Mouse (Mus musculus) thymus, postnatal 36 days (tissue): ENCODE data around the gene Epha1.

ENCODE experiments used
- DNase-seq, 2 experiments: peaks; one replicate each; pipeline ENCODE4 v3.0.0; 2022; ENCODE audit warnings: mixed read lengths in 2 of 2

Epha1 gene

DNA sequence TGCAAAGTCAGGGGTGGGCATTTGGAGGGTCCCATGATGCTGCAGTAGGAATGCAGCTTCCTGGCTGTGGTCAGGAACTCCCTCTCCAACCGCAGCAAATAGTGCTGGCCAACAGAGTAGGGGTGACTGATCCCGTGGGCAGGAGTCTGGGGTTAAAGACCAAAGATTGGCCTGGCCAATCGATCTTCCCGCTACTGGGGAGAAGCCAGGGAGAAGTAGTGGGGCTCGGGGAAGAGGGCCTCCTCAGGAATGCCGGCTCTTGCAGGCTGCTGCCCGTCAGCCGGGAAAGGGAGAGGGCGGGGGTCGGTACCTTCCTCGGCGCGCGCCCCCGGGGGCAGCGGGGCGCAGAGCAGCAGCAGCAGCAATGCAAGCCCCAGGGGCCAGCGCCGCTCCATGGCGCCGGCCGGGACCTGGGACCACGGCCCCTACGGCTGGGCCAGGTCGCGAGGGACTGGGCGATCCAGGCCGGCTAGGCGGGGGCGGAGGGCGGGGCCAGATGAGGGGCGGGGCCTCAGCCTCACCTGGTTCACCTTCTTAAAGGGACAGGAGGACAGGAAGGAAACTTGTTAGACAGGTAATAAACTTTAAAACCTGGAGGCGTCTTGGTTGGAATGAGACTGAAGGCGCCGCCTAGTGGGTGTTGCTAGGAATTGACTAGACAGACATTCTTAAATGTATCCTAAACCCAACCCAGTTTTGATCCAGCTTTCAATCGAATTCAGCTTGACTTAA lies at the start of gene Epha1:
Epha1 (minus strand) TSS at position 453 of the 732 bp plus-strand sequence.
- peak; percentile 67 to 71 for DNase-seq

GRCm38 (mm10) chr6:42421439-42421838 lies 48.4 kb upstream of the Epha1 start:
- no peak for DNase-seq

DNA sequence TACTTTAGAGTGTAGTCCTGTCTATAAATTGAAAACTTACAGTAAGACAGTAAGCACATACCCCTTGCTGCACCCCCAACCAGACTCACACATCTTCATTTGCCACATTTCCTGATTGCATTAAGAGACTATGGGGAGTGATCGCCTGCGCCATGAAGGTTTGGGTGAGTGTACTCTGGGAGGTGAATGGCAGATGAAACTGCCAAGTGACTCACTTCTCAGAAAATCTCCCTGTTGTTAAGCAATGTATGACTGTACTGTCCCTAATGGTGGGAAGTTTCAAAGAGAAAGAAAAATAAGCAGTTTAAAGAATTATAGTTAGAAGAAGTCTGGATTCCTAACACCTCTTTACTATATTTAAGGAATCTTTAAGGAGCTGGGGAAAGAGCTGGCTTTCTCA lies 46.4 kb upstream of the Epha1 start:
- DNase-seq = no peak

- DNase-seq = no peak
Measured at GRCm38 (mm10) chr6:42405134-42405533, 32.1 kb upstream of the Epha1 start, which contains the start of gene Tas2r135. Gene Tas2r135 (plus strand): TSS chr6:42405434.

GRCm38 (mm10) chr6:42399938-42400337 lies 26.9 kb upstream of the Epha1 start, which contains the start of gene Tas2r143:
Gene Tas2r143 (plus strand): TSS chr6:42400238.
- DNase-seq = no peak

DNA sequence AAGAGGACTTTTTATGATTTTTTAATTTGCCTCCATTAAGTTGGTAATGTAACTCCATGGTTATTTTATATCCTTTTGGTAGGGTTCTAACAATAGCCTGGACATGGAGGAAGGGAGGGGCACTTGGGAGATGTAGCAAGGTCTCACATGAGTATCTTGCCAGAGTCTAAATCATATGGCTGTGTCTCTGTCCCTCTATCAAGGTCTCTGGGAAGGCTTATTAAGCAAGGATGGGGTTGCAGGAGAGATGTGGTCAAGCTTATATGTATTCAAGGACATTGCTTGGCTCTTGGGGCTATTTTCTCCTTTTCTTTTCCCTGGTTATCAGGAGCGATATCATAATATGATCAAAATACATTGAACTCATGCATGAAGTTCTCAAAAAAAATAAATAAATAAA lies 25.9 kb upstream of the Epha1 start:
- DNase-seq = no peak

DNA sequence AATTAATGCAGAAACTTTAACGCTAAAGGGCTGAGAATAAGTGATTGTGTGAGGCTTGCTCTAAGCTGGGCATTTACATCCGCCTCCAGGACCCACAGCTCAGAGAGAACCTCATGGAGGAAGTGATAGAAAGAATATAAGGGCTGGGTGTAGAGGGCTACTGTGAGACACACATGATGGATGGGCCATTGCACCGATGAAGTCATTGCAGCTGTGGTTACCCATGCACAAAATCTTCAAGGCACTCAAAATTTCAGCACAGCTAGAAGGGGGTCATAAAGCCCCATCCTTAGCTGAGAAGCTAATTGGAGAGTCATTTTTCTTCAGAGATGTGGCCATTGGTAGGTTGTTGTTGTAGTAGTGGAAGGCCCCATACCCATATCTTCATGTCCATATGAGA lies 25.2 kb upstream of the Epha1 start:
- no peak for DNase-seq

GRCm38 (mm10) chr6:42397041-42397657 lies 24.1 kb upstream of the Epha1 start:
- DNase-seq = no peak

DNA sequence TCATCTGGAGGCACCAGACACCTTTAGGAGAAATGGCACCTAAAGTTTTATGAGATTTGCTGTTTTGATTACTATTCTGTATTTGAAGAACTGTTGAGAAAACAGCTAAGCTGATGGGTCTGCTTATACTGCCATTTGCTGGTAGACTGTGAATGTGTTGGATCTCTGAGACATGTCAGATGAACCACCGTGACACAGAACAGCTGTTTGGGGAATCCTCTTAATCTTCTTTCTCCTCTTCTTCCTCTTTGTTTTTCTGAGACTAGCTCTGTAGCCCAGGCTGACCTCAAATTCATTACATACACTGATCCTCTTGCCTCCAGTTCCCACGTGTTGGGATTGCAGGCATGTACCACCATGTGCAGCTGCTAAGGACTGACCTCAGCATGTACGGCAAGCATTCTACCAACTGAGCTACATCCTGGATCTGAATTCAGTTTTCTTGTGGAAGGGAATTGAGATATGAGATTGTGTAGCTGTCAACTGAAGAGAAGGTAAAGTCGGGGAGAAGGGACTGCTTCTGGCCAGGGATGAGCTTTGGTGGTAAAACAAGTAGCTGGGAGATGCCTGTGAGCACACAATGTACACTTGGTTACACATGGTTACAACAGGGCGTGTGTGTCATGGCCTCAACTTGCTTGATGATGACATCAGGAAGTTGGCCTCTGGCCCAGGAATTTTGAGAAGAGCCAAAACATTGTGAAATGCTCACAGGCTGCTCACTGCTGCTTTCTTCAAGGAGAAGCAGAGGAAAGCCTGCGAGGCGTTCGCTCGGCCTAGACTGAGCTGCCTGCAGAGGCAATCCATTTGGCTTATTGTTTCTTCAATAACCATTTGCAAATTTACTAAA lies 23.1 kb upstream of the Epha1 start:
- no peak for DNase-seq

- DNase-seq = no peak
Measured at GRCm38 (mm10) chr6:42391796-42392330, 18.8 kb upstream of the Epha1 start.

- peak; percentile 33 to 67 for DNase-seq
Measured at GRCm38 (mm10) chr6:42385635-42386034, 12.6 kb upstream of the Epha1 start.

GRCm38 (mm10) chr6:42383360-42383759 lies 10.3 kb upstream of the Epha1 start:
- DNase-seq = no peak

DNA sequence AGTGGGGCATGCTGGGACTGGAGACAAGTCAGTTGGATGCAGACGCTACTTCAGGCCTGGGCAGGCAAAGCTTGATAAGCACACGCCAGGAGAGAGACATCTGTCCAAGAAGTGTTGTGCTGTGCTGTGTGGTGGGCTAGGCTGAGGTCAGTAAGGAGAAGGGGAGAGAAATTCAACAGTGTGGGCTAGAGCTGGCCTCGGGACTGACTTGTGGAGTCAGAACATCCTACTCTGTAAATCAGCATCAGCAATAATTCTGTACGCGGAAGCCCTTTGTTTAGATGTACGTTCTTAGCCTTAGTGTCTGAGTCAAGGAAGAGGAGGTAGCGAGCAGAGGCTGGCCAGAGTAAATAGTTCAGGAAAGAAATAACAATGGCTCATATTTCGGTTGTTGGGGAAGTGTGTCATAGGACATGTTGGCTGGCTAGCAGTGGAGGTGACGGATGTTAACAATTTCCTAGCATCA lies 8.9 kb upstream of the Epha1 start:
- no peak for DNase-seq

DNA sequence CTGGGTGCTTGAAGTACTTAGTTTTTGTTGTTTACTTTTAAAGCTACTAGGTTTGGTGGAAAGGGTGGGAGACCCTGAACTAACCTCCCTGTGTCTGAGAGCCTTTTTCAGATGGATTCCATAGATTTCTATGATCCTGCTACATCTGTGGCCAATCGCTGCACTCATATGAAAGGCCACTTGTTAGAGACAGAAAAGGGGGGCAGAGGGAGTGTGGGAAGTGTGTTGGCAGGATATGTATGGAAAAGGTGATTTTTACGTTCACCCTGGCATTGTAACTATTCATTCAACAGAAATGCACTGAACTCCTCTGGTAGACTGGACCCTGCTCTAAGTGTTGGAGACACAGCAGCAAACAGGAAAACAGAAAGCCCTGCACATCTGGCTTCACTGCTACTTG lies 8.2 kb upstream of the Epha1 start:
- no peak for DNase-seq

GRCm38 (mm10) chr6:42380416-42381144 lies 7.5 kb upstream of the Epha1 start:
- peak; percentile 39 to 41 for DNase-seq

DNA sequence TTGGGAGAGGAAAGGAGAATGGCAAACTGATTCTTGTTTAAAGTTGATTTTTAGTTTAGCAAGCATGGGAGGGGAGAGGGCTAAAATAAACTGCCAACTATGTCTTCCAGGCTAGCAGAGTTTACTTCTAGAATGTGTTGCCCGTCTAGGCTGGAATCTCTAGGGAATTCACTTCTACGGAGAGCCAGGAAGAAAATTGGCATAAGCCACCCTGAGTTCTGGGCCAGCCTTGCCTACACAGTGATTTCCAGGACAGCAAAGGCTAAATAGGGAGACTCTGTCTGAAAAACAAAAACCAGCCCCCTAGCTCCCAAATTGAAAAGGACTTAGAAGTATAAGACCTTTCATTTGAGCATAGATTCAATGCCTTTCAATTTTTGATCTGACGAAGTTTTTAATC lies 6.5 kb upstream of the Epha1 start:
- DNase-seq = no peak

DNA sequence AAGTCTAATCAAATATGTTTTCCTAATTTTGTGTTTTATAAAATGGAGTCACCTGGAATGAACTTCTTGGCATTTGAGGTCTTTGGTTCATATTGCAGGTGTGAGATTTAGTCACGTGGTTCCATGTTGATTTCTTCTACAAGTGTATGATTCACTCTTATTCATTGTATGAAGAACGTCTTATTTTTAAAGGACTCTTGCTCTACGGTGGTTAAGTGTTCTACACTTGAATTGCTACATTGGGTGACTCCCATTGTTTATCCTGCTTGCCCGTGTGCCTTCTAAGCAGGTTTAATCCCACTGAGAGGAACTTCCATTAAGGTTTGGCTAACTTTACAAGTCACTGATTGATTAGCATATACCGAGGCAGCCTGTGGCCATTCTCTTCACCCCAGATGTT lies 4.2 kb upstream of the Epha1 start:
- DNase-seq = no peak

DNA sequence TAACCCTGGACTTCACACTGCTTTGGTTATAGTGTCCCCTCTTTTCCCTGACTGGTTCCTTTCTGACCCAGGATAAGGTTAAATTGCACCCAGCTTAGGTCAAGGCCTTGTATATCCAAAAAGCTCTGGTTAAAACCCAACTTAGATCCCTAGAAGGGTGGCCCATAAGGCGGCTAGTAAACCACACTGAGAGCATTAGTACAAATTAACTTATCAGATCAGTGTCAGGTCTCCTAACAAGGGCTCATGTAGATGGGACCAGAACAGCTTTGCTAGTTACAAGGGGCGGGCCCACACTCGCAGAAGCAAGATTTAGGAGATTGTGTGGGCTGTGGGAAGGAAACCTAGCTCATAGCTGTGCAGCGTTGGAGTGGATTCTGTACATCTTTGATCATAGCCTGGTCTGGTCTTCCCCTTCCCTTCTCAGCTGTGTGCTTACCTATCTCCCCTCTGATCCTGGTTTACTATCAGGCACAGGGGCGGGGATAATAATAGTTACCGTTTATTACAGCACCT lies 3.5 kb upstream of the Epha1 start:
- no peak for DNase-seq

- no peak for DNase-seq
Measured at GRCm38 (mm10) chr6:42376016-42376415, 2.9 kb upstream of the Epha1 start.

DNA sequence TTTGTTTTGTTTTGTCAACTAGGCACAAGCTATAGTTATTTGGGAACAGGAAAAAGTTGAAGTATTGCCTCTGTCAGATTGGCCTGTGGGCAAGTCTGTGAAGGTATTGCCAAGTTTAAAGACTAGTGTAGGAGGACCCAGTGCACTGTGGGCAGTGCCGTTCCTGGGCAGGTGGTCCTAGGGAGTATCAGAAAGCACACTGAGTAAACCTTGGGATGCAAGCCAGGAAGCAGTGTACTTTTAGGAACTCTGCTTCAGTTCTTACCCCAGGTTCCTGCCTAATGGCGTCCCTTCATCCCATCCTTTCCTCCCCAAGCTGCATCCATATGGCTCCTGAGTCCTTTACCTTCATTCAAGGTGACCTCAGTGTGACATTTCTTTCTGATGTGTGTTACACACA lies 2.1 kb upstream of the Epha1 start:
- DNase-seq = no peak

DNA sequence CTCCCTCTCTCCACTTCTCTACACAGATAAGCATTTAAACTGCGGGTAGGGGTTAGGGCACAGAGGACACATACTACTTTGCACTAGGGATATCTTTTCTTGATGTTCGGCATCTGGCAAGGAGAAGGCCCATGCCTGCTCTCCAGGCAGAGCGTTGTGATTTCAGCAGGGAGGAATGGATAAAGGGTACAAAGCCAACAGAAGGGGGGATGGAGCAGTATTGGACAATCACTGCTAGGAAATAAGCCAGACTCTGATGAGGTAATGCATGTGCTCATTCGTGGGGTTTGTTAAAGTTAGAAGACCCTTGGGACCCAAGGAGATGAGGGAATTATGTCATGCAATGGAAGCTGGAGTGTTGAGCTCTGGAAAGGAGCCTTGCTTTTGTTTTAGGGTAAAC lies 1.6 kb upstream of the Epha1 start:
- no peak for DNase-seq
